Mouse (Mus musculus) hindbrain, embryonic 16.5 days (tissue): ENCODE results near the gene Hist1h2bf. TPM values are rescaled to one million over a fixed set of nuclear protein-coding genes. Genes with fewer than 3 reads are reported as not detected.
A peak's percentile ranks its signal among the peaks of the same experiment; 100 is the strongest.
"Not testable (repeated sequence)": the region's sequence is repeated elsewhere in the genome, so short reads cannot be mapped to it uniquely, and the experiment has no call there.

Experiments
- ATAC-seq: fragments of 200-750 bp; cut with Nextera tagmentation; 2 replicates; pipeline ENCODE4 v1.8.0; 2017; ENCODE audit warnings: moderate TSS enrichment, moderate library complexity
- H3K27ac ChIP-seq: fragments of 300-500 bp; sonication (generic); 2 replicates; pipeline ENCODE4 v1.5.1; 2014; ENCODE audit warnings: low read depth, mild to moderate bottlenecking, control low read depth, low read length, moderate library complexity
- H3K27me3 ChIP-seq: fragments of 300-500 bp; sonication (generic); replicated peaks from 2 replicates; pipeline ENCODE4 v1.6.1; 2014; ENCODE audit warnings: low read length; ENCODE audit not compliant: control insufficient read depth, insufficient read depth
- H3K36me3 ChIP-seq: fragments of 300-500 bp; sonication (generic); 2 replicates; pipeline ENCODE4 v1.6.1; 2014; ENCODE audit warnings: mild to moderate bottlenecking, low read length, moderate library complexity, mixed read lengths; ENCODE audit not compliant: control insufficient read depth, insufficient read depth
- H3K4me1 ChIP-seq: fragments of 300-500 bp; sonication (generic); 2 replicates; pipeline ENCODE4 v1.6.1; 2014; ENCODE audit warnings: low read depth, low read length; ENCODE audit not compliant: control insufficient read depth, insufficient read depth
- H3K4me2 ChIP-seq: fragments of 300-500 bp; sonication (generic); 2 replicates; pipeline ENCODE4 v1.6.1; 2014; ENCODE audit warnings: mild to moderate bottlenecking, low read length, control low read depth, moderate library complexity
- H3K4me3 ChIP-seq: fragments of 300-500 bp; sonication (generic); 2 replicates; pipeline ENCODE4 v1.5.1; 2014; ENCODE audit warnings: mild to moderate bottlenecking, low read length, control low read depth, moderate library complexity
- H3K9ac ChIP-seq: fragments of 300-500 bp; sonication (generic); 2 replicates; pipeline ENCODE4 v1.6.1; 2014; ENCODE audit warnings: low read depth, mild to moderate bottlenecking, control low read depth, low read length, moderate library complexity
- H3K9me3 ChIP-seq: fragments of 300-500 bp; sonication (generic); 2 replicates; pipeline ENCODE4 v1.6.1; 2014; ENCODE audit warnings: mild to moderate bottlenecking, low read length, moderate library complexity; ENCODE audit not compliant: control insufficient read depth
- WGBS: fragments of 180-500 bp; shearing (Covaris S2); extraction: QIAGEN DNeasy Blood & Tissue Kit; methylation state at CpG from one replicate; pipeline ENCODE4 v1.1.7; 2014; 5-methylcytosine and 5-hydroxymethylcytosine counted together
- polyA plus RNA-seq: library from polyadenylated mRNA; unstranded; fragments of >200 nt; fragmentation: Nextera tagmentation; extraction: Ambion mirVana; gene quantifications from 2 replicates; pipeline ENCODE4 v1.2.1, GENCODE M21; 2015

Gene Hist1h2bf
- polyA plus RNA-seq, 1 experiment from 2014 or later, result 0.44 TPM

GRCm38 (mm10) chr13:23573034-23573897 is 730 bp downstream of the Hist1h2bf start:
- not testable (repeated sequence) for H3K27me3 ChIP-seq, ATAC-seq, H3K36me3 ChIP-seq, H3K9me3 ChIP-seq, H3K9ac ChIP-seq
- peaks cover 26% of the 10 kb centered on the region for H3K4me1 ChIP-seq
- H3K27ac ChIP-seq, result peak overlapping the region; percentile 75
- peak overlapping the region; percentile 37 for H3K4me3 ChIP-seq
- peak overlapping the region; percentile 53 for H3K4me2 ChIP-seq
- WGBS, result 15% methylated on average over 14 of the region's 20 CpGs

DNA sequence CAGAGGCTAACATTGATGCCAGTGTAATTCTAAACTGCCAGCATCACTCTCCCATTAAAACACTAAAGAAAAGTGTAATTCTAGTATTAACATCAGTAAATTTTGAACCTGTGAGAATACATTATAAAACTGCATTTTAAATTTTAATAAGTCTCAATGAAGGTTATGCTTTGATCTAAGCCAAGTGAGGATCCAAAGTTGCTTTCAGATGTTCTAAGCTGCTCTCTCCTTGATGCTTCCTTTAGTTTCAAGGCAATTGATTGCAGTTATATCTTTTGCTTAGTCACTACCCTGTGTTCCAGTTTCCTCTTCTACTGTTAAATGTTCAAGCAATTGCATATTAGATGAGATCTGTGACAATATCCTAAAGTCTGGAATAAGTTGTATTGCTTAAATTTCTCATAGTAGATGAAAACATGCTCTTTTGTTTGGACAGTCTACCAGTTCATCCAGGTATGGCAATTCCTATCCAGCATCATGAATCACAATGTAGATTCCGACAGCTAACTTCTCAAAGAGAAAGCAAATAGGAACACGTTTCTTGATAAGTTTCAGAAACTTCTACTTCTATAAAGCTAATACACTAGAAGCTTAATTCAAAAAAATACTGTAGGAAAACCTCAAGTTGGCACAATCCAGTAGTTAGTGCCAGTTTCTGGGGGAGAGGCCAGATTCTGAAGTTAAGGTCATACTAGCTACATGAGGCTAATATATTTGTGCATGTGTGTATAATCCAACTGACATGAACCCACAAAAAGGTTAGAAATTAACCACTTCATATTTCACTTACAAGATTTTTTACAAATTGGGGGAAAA is 1.6 kb downstream of the Hist1h2bf start:
- peak overlapping the region; percentile 44 for H3K4me3 ChIP-seq
- 40% methylated on average over 2 of the region's 2 CpGs for WGBS
- no peaks in the 10 kb centered on the region for H3K36me3 ChIP-seq
- H3K27me3 ChIP-seq, result no peaks in the 10 kb centered on the region
- ATAC-seq, result no peak
- no peak overlapping the region for H3K9ac ChIP-seq
- H3K9me3 ChIP-seq, result no peaks in the 10 kb centered on the region
- H3K27ac ChIP-seq, result no peak overlapping the region
- H3K4me1 ChIP-seq, result peaks cover 26% of the 10 kb centered on the region
- peak overlapping the region; percentile 53 for H3K4me2 ChIP-seq

DNA sequence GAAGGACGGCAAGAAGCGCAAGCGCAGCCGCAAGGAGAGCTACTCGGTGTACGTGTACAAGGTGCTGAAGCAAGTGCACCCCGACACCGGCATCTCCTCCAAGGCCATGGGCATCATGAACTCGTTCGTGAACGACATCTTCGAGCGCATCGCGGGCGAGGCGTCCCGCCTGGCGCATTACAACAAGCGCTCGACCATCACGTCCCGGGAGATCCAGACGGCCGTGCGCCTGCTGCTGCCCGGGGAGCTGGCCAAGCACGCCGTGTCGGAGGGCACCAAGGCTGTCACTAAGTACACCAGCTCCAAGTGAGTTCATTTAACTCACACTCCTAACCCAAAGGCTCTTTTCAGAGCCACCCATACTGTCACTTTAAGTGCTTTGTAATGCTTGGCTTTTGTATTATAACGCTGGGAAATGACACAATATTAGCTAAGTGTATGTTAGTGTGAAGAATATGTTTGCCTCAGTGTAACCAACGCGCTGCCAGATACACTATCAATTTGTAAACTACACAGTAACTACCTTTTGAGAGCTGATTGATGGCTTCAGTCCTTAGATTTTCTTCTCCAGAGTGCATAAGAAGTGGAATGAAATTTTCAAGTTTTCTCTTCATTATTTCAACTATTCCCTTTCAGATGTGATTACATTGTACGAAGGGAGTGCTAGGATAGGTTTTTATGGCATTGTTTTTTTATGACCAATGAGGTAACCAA is 2.3 kb downstream of the Hist1h2bf start:
- H3K36me3 ChIP-seq, H3K27me3 ChIP-seq, H3K9me3 ChIP-seq, ATAC-seq: not testable (repeated sequence)
- Histone ChIP-seq H3K4me3 (peak overlapping the region; percentile 44), H3K9ac (peak overlapping the region; percentile 54; the same call in 1 of the 2 replicates), H3K4me1 (peaks cover 25% of the 10 kb centered on the region), H3K27ac (peak overlapping the region; percentile 90), H3K4me2 (peak overlapping the region; percentile 53)
- 0% methylated on average over 9 of the region's 34 CpGs for WGBS

DNA sequence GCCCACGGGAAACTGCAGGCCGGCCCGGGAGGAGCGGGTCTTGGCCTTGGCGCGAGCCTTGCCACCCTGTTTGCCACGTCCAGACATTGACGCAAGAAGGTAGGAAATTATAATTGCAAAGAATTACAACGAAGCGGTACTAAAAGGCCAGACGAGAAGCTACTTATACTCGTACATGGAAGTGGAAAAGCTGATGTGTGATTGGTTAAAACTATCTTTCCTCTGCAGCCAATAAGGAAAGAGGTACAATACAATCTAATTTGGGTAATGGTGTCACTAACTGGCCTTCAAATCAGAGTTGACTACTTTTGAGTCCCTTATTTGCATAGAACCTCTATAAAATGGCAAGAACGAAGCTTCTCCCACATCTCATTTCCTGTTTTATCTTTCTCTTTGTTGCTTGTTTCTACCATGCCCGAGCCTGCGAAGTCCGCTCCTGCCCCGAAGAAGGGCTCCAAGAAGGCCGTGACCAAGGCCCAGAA is 2.9 kb downstream of the Hist1h2bf start, which contains the start of the genes Hist1h2ae and Hist1h2bg:
Hist1h2ae (minus strand) TSS at position 199 of the 482 bp plus-strand sequence.
Hist1h2bg (plus strand) TSS at position 375 of the 482 bp plus-strand sequence.
- no peaks in the 10 kb centered on the region for H3K36me3 ChIP-seq
- peak within 1 kb of the TSS; percentile 57 for H3K9ac ChIP-seq
- no peaks in the 10 kb centered on the region for H3K27me3 ChIP-seq
- peak within 1 kb of the TSS; percentile 53 for H3K4me2 ChIP-seq
- peak; percentile 95 for ATAC-seq
- no peaks in the 10 kb centered on the region for H3K9me3 ChIP-seq
- WGBS, result under 1% methylated on average over 18 of the region's 18 CpGs
- peak within 1 kb of the TSS; percentile 44 for H3K4me3 ChIP-seq
- H3K27ac ChIP-seq, result peak within 1 kb of the TSS; percentile 90
- H3K4me1 ChIP-seq, result peaks cover 19% of the 10 kb centered on the region

GRCm38 (mm10) chr13:23570261-23571021 is 3.6 kb downstream of the Hist1h2bf start:
- Histone ChIP-seq H3K9ac (peak overlapping the region; percentile 57), H3K4me1 (peaks cover 18% of the 10 kb centered on the region), H3K4me3 (peak overlapping the region; percentile 44), H3K27ac (peak overlapping the region; percentile 90), H3K4me2 (peak overlapping the region; percentile 53)
- WGBS, result 2% methylated on average over 12 of the region's 41 CpGs
- not testable (repeated sequence) for H3K9me3 ChIP-seq, H3K36me3 ChIP-seq, ATAC-seq, H3K27me3 ChIP-seq

DNA sequence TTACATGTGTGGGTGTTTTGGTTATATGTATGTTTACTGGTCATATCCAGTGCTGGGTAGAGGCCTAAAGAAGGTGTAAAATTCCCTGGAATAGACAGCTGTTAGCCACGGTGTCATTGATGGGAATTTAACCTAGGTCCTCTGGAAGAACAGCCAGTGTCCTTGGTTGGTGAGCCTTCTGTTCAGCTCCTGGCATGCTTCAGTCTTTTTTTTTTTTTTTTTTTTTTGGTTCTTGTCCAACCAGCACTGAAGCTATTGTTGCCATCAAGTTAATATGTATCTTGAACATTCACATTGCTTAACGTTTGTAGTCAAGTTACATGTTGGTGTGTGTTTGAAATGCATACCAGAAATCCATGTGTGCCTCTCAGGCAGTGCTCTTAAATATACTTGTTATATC is 9.5 kb downstream of the Hist1h2bf start:
- Histone ChIP-seq H3K36me3 (no peaks in the 10 kb centered on the region), H3K4me1 (no peaks in the 10 kb centered on the region; the same call in 1 of the 2 replicates), H3K27ac (no peak overlapping the region), H3K9ac (no peak overlapping the region), H3K4me2 (no peak overlapping the region), H3K4me3 (no peak overlapping the region), H3K9me3 (no peaks in the 10 kb centered on the region), H3K27me3 (no peaks in the 10 kb centered on the region)
- ATAC-seq, result no peak
- 86% methylated on average over 2 of the region's 2 CpGs for WGBS

- Histone ChIP-seq H3K4me3 (peak overlapping the region; percentile 46), H3K36me3 (no peaks in the 10 kb centered on the region), H3K9ac (peak overlapping the region; percentile 60), H3K4me2 (peak overlapping the region; percentile 87), H3K27me3 (no peaks in the 10 kb centered on the region), H3K9me3 (no peaks in the 10 kb centered on the region), H3K4me1 (no peaks in the 10 kb centered on the region; the same call in 1 of the 2 replicates), H3K27ac (peak overlapping the region; percentile 94)
- WGBS, result 2% methylated on average over 18 of the region's 18 CpGs
- peak; percentile 60 for ATAC-seq
Observed at GRCm38 (mm10) chr13:23562699-23563462, 11.1 kb downstream of the Hist1h2bf start.
